Comparison of ENCODE assay signal across 9 mouse cellular contexts in genomic region chr9:42808394-42808793, GRCm38 (mm10).
A peak's percentile ranks its signal among the peaks of the same experiment; 100 is the strongest.
DNase-seq lines count a peak whose midpoint lies in the region; ATAC-seq lines count a peak whose summit lies in the region.
"Had no signal": no experiment of that assay in that cellular context is flagged by ENCODE, and none has a peak within 500 bp of the region (broad histone marks: within the 10 kb centered on the region; RNA-seq: fewer than 3 reads in every experiment).

No protein-coding gene starts in this region.

- no peak for DNase-seq in frontal cortex, postnatal 25 days (ENCODE audit: low spot score in 2 of 2)
- peak; percentile 13 for DNase-seq in right cerebral cortex, adult 18-20 months
- DNase-seq in right cerebral cortex, postnatal 25 days = no peak
- DNase-seq in thymus, postnatal 25 days = peak; percentile 10
- DNase-seq in retina, postnatal 1 day = no peak
- no peak for DNase-seq in right cerebral cortex, postnatal 36 days (ENCODE audit: low spot score in 2 of 2)
- DNase-seq: gastrocnemius, postnatal 25 days had no signal

- ATAC-seq in frontal cortex, adult (ENCODE audit: low TSS enrichment) = peak; percentile 48; the same call in 1 of the 2 replicates
- ATAC-seq in granulocyte monocyte progenitor cell, adult 5-6 weeks (replicated peaks; ENCODE audit: poor library complexity, severe bottlenecking) = peak; percentile 63

Comparison
In these comparisons a context has a peak if more than half of its experiments do, and no peak if none do; other contexts are left out.
1. DNase-seq: peak in right cerebral cortex, adult 18-20 months (single experiment) and thymus, postnatal 25 days (single experiment); none in frontal cortex, postnatal 25 days (0 of 2), right cerebral cortex, postnatal 25 days (single experiment), retina, postnatal 1 day (single experiment) and right cerebral cortex, postnatal 36 days (0 of 2).